Mouse (Mus musculus) stomach, adult 2 months (tissue): Measurements from ENCODE around the gene Rpl4. TPM values are rescaled to one million over a fixed set of nuclear protein-coding genes. Genes with fewer than 3 reads are reported as not detected.

Experiments used
- polyA plus RNA-seq: library from polyadenylated mRNA; depleted of rRNA; stranded (reverse); fragments of >200 nt; gene quantifications from 2 replicates; pipeline ENCODE4 v1.2.3, GENCODE M21; 2012; rRNA removed

The Rpl4 gene
- 66.7 and 97.9 TPM in 2 replicates for polyA plus RNA-seq

DNA sequence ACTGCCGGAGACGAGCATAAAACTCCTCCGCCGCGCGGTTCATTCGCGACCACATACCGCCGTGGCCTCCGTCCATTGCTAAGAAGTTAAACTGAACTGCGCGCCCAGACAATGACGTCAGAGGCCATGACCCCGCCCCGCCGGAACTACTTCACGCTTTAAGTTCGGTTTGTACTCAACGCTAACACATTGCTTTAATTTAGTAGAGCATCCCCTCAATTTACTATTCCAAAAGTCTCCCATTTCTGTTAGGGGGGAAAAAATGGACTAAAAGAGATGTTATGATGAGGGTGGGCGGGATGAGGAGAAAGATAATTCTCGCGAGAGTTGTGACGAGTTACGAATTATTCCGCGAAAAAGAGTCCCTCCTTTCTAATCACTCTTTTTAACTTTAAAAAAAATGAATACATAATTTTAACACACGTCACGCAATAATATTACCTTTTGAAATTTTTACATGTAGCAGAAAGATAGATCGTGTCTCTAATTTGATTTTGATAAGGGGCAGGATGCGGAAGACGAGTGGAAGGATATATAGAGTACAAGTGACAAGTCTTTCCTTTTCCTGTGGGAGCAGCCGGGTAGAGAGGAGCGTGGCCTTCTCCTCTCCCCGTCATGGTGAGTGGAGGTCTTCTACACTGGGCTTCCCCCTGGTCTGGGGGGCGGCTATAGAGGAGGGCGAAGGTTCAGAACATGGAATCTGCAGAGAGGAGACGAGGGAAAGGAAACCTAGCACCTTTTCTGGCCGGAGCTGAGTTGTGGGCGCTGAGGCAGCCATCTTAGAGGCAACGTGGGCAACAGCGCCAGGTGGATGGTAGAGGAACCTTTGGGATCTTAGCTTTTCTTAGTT is at the start of gene Rpl4, which contains the start of gene Zwilch:
Rpl4 (plus strand) TSS at position 560 of the 850 bp plus-strand sequence.
Zwilch (minus strand) TSS at position 289 of the 850 bp plus-strand sequence.

DNA sequence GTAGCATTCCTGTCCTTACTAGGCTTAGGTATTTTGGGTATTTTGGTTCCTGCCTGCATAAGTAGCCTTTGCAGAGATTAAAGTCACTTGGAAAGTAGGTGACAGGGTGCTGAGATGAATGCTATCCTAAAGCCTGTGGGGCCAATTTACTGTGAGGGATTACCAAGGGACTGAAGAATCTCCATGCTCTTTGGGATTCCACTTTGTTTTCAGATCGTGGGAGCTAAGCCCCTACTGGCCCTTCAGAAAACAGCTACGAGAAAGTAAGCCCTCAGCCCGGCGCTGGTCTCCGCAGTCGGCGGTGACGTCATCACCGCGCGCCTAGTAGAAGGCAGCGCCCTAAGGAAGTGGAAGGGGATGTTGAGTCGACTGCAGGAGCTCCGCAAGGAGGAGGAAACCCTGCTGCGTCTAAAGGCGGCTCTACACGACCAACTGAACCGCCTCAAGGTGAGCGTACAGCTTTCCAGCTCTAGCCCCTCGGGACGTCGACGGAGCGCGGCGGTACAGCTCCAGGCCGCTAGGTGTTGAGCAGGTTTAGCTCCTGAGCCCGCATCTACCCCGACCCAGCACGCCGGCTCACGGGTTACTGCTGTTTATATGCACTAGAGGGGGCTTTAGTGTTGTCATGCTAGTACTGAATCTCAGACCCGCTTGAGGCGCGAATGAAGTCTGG is 5.9 kb downstream of the Rpl4 start, which contains the start of gene Snapc5:
Snapc5 (plus strand) TSS at position 301 of the 673 bp plus-strand sequence.

Other genes with a start within 250 kb of the Rpl4 start
- gene Smad6, start 151.3 kb upstream of the Rpl4 start, polyA plus RNA-seq = 41.9 and 78.1 TPM in 2 replicates
- gene Lctl, start 56.2 kb upstream of the Rpl4 start, polyA plus RNA-seq = 0.19 and 0.61 TPM in 2 replicates
- gene Zwilch, start 271 bp upstream of the Rpl4 start, polyA plus RNA-seq = 0.25 and 0.83 TPM in 2 replicates
- gene Snapc5, start 5.9 kb downstream of the Rpl4 start, polyA plus RNA-seq = 1.4 and 1.6 TPM in 2 replicates
- gene Uchl4, start 61.8 kb downstream of the Rpl4 start, polyA plus RNA-seq = not detected in 2 replicates
- 28.3 and 34.2 TPM in 2 replicates for gene Map2k1, start 80.3 kb downstream of the Rpl4 start, polyA plus RNA-seq
- 0.13 and 0.56 TPM in 2 replicates for gene Tipin, start 108.2 kb downstream of the Rpl4 start, polyA plus RNA-seq
- 12.5 and 19.2 TPM in 2 replicates for gene Dis3l, start 167.9 kb downstream of the Rpl4 start, polyA plus RNA-seq
- gene Megf11, start 212.3 kb downstream of the Rpl4 start, polyA plus RNA-seq = 0.35 and 0.53 TPM in 2 replicates